Mouse (Mus musculus) myocyte (in vitro differentiated cells): Measurements from ENCODE around the gene Hilpda.

Experiments used
- POLR2A ChIP-seq: IDR thresholded peaks from one replicate; pipeline ENCODE4 v1.6.1; 2011; ENCODE audit warnings: low read depth, mild to moderate bottlenecking, control low read depth, moderate library complexity; ENCODE audit not compliant: insufficient read length
- TCF3 ChIP-seq: IDR thresholded peaks from one replicate; pipeline ENCODE4 v1.6.1; 2011; ENCODE audit warnings: low read depth, control low read depth; ENCODE audit not compliant: insufficient read length
- USF1 ChIP-seq: IDR thresholded peaks from one replicate; pipeline ENCODE4 v1.6.1; 2011; ENCODE audit warnings: low read depth, mild to moderate bottlenecking, control low read depth, moderate library complexity

DNA sequence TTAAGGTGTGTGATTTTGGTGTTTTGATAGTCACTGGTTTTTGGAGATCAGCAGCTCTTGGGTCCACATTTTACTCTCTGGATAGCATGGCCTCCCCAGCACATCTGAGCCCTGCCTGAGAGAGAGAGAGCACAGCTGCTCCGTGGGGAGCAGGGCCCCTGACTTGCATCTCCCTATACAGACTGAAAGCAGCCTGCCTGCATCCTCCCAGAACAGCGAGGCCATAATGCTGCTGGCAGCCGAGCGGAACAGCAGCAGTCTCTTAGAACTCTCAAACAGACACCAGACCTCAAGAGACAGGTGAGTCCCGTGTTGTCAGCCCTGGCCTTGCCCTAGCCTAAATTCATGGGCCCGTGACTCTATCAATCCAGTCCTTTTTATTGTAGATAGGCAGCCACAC lies 15.2 kb downstream of the Hilpda start:
- TF ChIP-seq TCF3 (no peak), USF1 (no peak), POLR2A (no peak)
